Mouse (Mus musculus) lung, adult 2 months (tissue): ENCODE measurements around the gene Sebox.
A peak's percentile ranks its signal among the peaks of the same experiment; 100 is the strongest.

Experiments used
- CTCF ChIP-seq: fragments of 200-500 bp; IDR thresholded peaks from 2 replicates; pipeline ENCODE4 v1.5.1; 2011; ENCODE audit warnings: mild to moderate bottlenecking, low read length, control low read depth; ENCODE audit not compliant: insufficient read depth
- POLR2A ChIP-seq: fragments of 200-500 bp; IDR thresholded peaks from 2 replicates; pipeline ENCODE4 v1.6.1; 2011; ENCODE audit warnings: low read depth, mild to moderate bottlenecking, control low read depth, low read length, borderline replicate concordance; ENCODE audit errors: extremely low read depth

DNA sequence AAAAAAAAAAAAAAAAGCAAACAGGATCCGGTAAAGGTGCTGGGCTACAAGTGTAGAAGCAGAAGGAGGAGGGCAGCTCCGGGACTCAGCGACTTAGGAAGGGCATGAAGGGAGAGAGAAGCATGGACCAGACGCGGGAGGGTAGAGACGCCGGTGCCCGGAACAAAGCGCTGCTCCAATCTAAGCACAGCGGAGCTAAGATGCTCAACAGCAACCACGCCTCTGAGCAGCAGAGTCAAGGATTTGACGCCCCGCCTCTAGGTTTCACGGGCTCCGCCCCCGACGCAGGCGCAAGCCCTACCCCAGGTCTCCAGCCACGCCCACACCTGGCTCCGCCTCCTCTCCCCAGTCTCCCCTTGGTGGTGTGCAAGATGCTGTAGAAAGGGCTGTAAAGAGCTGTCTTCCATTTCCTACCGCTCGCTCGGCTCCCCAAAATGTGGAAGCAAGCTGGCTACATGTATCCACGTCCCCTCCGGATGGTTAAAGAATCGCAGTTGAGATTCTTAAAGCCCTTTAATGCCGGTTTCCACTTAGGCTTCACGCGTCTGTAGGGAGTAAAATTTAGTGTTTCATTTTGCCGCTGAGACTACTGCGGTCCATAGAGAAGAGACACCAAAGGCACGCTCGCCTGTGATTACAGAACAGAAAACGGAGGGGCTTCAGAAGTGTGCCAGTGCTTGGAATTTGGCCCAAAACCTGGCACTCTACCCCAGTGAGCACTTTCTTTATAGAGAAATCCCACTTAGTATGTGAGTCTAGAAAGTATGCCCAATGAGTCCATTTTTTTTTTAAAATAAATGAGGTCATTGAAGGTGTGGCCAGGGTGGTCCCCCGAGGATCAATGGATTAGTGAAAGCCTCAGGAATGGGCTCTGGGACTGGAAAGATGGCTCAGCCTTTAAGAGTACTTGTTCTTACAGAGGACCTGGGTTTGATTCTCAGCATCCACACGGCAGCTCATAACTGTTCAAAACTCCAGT is 5.4 kb upstream of the Sebox start, which contains the start of gene Sarm1:
- TF ChIP-seq POLR2A (peak; percentile 59; the same call in 1 of the 2 replicates), CTCF (no peak)
